Mouse (Mus musculus): ENCODE measurements around the gene Kif14.

GRCm38 (mm10) chr1:136564963-136565362, 98.8 kb downstream of the Kif14 start:
- no peak for TF ChIP-seq ZKSCAN1 (IDR thresholded peaks at IDR 0.05; ENCODE audit: low read depth, low read length)
- no peak for TF ChIP-seq MEF2A (IDR thresholded peaks at IDR 0.05; ENCODE audit: extremely low read depth, insufficient replicate concordance, low read depth, low read length, poor library complexity, severe bottlenecking)
- peak in 1 of 3 experiments; percentile 34; a peak in 2 of 6 replicates for TF ChIP-seq CTCF (IDR thresholded peaks at IDR 0.05 in 2 of 3, conservative IDR thresholded peaks at IDR 0.05 in 1 of 3; ENCODE audit: control insufficient read depth in 1 of 3, insufficient read depth in 1 of 3, low read depth in 2 of 3, low read length in 3 of 3, poor library complexity in 1 of 3, severe bottlenecking in 1 of 3)
- no peak for TF ChIP-seq CHD2 (IDR thresholded peaks at IDR 0.05; ENCODE audit: low read length)
- no peak for TF ChIP-seq UBTF (IDR thresholded peaks at IDR 0.05; ENCODE audit: borderline replicate concordance, insufficient read depth, low read depth, low read length)
- no peak for TF ChIP-seq SIN3A (IDR thresholded peaks at IDR 0.05; ENCODE audit: low read length)
- TF ChIP-seq ZC3H11A (IDR thresholded peaks at IDR 0.05; ENCODE audit: low read depth, low read length), result peak; percentile 25
- TF ChIP-seq USF2 (IDR thresholded peaks at IDR 0.05; ENCODE audit: borderline replicate concordance in 1 of 2, insufficient read depth in 1 of 2, low read depth in 1 of 2, low read length in 2 of 2), result no peak
- no peak for TF ChIP-seq USF1 (IDR thresholded peaks at IDR 0.05; ENCODE audit: low read depth, low read length)
- no peak for TF ChIP-seq POLR2A (IDR thresholded peaks at IDR 0.05; ENCODE audit: control insufficient read depth in 1 of 2, insufficient read depth in 1 of 2, low read depth in 1 of 2, low read length in 2 of 2, poor library complexity in 1 of 2)
- no peak for TF ChIP-seq EP300 (IDR thresholded peaks at IDR 0.05; ENCODE audit: low read depth in 1 of 2, low read length in 2 of 2)
